Mouse (Mus musculus) thymus, adult 2 months (tissue): ENCODE data around the gene Fras1.

Source experiments
- CTCF ChIP-seq: fragments of 200-500 bp; IDR thresholded peaks from 2 replicates; pipeline ENCODE4 v1.5.1; 2012; ENCODE audit warnings: mild to moderate bottlenecking, control low read depth, low read length, moderate library complexity, borderline replicate concordance; ENCODE audit not compliant: control insufficient read depth, poor library complexity, insufficient read depth; ENCODE audit errors: extremely low read depth
- POLR2A ChIP-seq: fragments of 200-500 bp; IDR thresholded peaks from 2 replicates; pipeline ENCODE4 v1.6.1; 2012; ENCODE audit warnings: mild to moderate bottlenecking, low read length, control low read depth, moderate library complexity; ENCODE audit not compliant: control insufficient read depth, poor library complexity, insufficient read depth; ENCODE audit errors: extremely low read depth

- TF ChIP-seq CTCF (no peak), POLR2A (no peak)
Observed at GRCm38 (mm10) chr5:96824769-96825327, 451.1 kb downstream of the Fras1 start.
